Mouse (Mus musculus) midbrain, embryonic 16.5 days (tissue): ENCODE results near the gene Ccna2. TPM values are rescaled to one million over a fixed set of nuclear protein-coding genes. Genes with fewer than 3 reads are reported as not detected.

Experiments
- ATAC-seq: fragments of 200-750 bp; cut with Nextera tagmentation; 2 replicates; pipeline ENCODE4 v1.8.0; 2017; ENCODE audit warnings: moderate TSS enrichment
- H3K27ac ChIP-seq: fragments of 300-500 bp; sonication (generic); 2 replicates; pipeline ENCODE4 v1.5.1; 2014; ENCODE audit warnings: mild to moderate bottlenecking, low read length, mixed read lengths
- H3K27me3 ChIP-seq: fragments of 300-500 bp; sonication (generic); 2 replicates; pipeline ENCODE4 v1.6.1; 2014; ENCODE audit warnings: low read depth, low read length, mixed read lengths; ENCODE audit not compliant: control insufficient read depth, insufficient read depth
- H3K36me3 ChIP-seq: fragments of 300-500 bp; sonication (generic); 2 replicates; pipeline ENCODE4 v1.6.1; 2014; ENCODE audit warnings: mild to moderate bottlenecking, low read length, moderate library complexity, mixed read lengths; ENCODE audit not compliant: control insufficient read depth, insufficient read depth
- H3K4me1 ChIP-seq: fragments of 300-500 bp; sonication (generic); 2 replicates; pipeline ENCODE4 v1.6.1; 2014; ENCODE audit warnings: mild to moderate bottlenecking, low read length, mixed read lengths; ENCODE audit not compliant: control insufficient read depth, insufficient read depth
- H3K4me2 ChIP-seq: fragments of 300-500 bp; sonication (generic); 2 replicates; pipeline ENCODE4 v1.6.1; 2014; ENCODE audit warnings: mild to moderate bottlenecking, low read length, mixed read lengths
- H3K4me3 ChIP-seq: fragments of 300-500 bp; sonication (generic); 2 replicates; pipeline ENCODE4 v1.5.1; 2014; ENCODE audit warnings: low read depth, mild to moderate bottlenecking, low read length, moderate library complexity, mixed read lengths
- H3K9ac ChIP-seq: fragments of 300-500 bp; sonication (generic); 2 replicates; pipeline ENCODE4 v1.6.1; 2014; ENCODE audit warnings: low read depth, low read length, mixed read lengths
- H3K9me3 ChIP-seq: fragments of 300-500 bp; sonication (generic); replicated peaks from 2 replicates; pipeline ENCODE4 v1.6.1; 2014; ENCODE audit warnings: mild to moderate bottlenecking, low read length, mixed read lengths; ENCODE audit not compliant: control insufficient read depth, poor library complexity, severe bottlenecking
- WGBS: fragments of 180-500 bp; shearing (Covaris S2); extraction: QIAGEN DNeasy Blood & Tissue Kit; methylation state at CpG from one replicate; pipeline ENCODE4 v1.1.7; 2014; 5-methylcytosine and 5-hydroxymethylcytosine counted together
- polyA plus RNA-seq: library from polyadenylated mRNA; unstranded; fragments of >200 nt; fragmentation: Nextera tagmentation; extraction: Ambion mirVana; gene quantifications from 2 replicates; pipeline ENCODE4 v1.2.1, GENCODE M21; 2015

Ccna2 gene
- polyA plus RNA-seq, 1 experiment from 2014 or later: 17.6 TPM

DNA sequence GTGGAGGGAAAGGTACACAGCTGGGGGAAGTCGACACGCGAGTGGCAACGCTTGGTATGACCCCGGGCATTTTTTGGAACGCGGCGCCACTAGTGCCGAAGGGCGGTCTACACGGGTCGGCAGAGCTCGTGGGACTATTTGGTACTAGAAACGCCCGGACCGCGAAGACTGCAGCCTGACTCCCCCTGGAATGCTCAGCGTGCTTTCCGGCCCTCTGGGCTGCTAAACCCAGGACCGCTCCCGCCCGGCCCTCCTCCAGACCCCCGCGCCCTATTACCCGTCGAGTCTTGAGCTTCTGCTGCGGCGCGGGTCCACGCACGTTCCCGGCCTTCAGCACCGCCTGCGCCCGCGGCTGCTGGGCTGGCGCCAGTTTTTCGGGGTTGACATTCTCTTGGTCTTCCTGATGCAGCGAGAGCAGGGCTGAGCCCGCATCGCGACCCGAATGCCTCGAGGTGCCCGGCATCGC is 556 bp downstream of the Ccna2 start:
- peaks cover 8% of the 10 kb centered on the region for H3K4me1 ChIP-seq
- 0% methylated on average over 46 of the region's 46 CpGs for WGBS
- H3K9me3 ChIP-seq: no peaks in the 10 kb centered on the region
- no peaks in the 10 kb centered on the region for H3K27me3 ChIP-seq
- H3K9ac ChIP-seq: peak overlapping the region; percentile 54
- no peak overlapping the region for H3K27ac ChIP-seq
- peak; percentile 27; the same call in 1 of the 2 replicates for ATAC-seq
- peak overlapping the region; percentile 96 for H3K4me2 ChIP-seq
- H3K36me3 ChIP-seq: peaks cover 3% of the 10 kb centered on the region
- H3K4me3 ChIP-seq: peak overlapping the region; percentile 74

GRCm38 (mm10) chr3:36569836-36570235 is 2.1 kb downstream of the Ccna2 start:
- Histone ChIP-seq H3K9me3 (no peaks in the 10 kb centered on the region), H3K4me3 (no peak overlapping the region), H3K9ac (no peak overlapping the region), H3K36me3 (peaks cover 4% of the 10 kb centered on the region), H3K27me3 (no peaks in the 10 kb centered on the region), H3K27ac (no peak overlapping the region), H3K4me1 (peaks cover 8% of the 10 kb centered on the region), H3K4me2 (no peak overlapping the region)
- ATAC-seq: no peak
- WGBS: 85% methylated on average over 5 of the region's 5 CpGs

- peaks cover 35% of the 10 kb centered on the region for H3K36me3 ChIP-seq
- H3K4me3 ChIP-seq: no peak overlapping the region
- no peak overlapping the region for H3K9ac ChIP-seq
- no peak for ATAC-seq
- H3K4me1 ChIP-seq: no peaks in the 10 kb centered on the region
- WGBS: 90% methylated on average over 3 of the region's 3 CpGs
- H3K4me2 ChIP-seq: no peak overlapping the region
- H3K27ac ChIP-seq: no peak overlapping the region
- no peaks in the 10 kb centered on the region for H3K27me3 ChIP-seq
- H3K9me3 ChIP-seq: no peaks in the 10 kb centered on the region
These were observed 8.3 kb downstream of the Ccna2 start for GRCm38 (mm10) chr3:36563666-36564065.

GRCm38 (mm10) chr3:36559606-36560005 is 12.3 kb downstream of the Ccna2 start:
- no peak overlapping the region for H3K9ac ChIP-seq
- no peak overlapping the region for H3K4me3 ChIP-seq
- no peak for ATAC-seq
- H3K4me2 ChIP-seq: no peak overlapping the region
- H3K4me1 ChIP-seq: no peaks in the 10 kb centered on the region
- no peaks in the 10 kb centered on the region for H3K9me3 ChIP-seq
- no peaks in the 10 kb centered on the region for H3K27me3 ChIP-seq
- H3K36me3 ChIP-seq: peaks cover 42% of the 10 kb centered on the region
- 94% methylated on average over 4 of the region's 4 CpGs for WGBS
- H3K27ac ChIP-seq: no peak overlapping the region

DNA sequence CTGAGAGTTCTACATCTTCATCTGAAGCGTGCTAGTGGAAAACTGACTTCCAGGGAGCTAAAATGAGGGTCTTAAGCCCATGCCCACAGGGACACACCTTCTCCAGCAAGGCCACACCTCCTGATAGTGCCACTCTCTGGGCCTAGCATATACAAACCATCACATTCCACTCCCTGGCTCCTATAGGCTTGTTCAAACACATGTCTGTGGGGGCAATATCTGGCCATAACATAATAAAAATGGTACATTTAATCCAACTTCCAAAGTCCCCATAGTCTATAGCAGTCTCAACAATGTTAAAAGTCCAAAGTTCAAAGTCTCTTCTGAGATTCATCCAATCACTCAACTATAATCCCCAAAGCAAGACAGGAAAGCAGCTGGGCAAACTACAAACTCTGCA is 14.3 kb downstream of the Ccna2 start:
- H3K9me3 ChIP-seq: no peaks in the 10 kb centered on the region
- 97% methylated on average over 1 of the region's 1 CpGs for WGBS
- peaks cover 5% of the 10 kb centered on the region; the same call in 1 of the 2 replicates for H3K4me1 ChIP-seq

DNA sequence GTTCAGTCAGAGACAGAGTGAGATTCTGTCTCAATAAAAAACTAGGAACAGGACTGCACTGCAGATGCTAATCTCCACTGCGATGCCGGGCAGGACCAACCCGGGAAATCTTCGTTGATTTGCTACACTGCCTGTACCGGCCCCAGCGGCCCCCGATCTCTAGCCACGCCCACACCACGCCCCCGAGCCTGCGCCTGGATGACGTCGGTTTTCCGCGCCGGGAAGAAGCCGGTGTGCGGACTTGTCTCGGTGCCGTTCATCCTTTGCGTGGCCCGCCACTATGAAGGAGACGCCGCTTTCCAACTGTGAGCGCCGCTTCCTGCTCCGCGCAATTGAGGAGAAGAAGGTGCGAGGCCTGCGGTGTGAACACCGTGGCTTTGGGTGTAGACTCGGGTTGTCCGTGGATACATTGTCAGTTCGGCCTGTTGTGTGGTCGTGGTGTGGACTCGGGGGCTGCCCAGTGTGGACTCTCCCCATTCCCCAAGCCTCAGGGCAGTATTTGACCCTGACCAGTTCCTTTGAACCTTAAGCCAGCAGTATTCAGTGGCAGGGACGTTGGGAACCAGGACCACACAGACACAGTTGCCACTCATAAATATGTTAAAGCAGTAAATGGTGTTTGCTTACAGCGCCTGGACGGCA is 19.4 kb downstream of the Ccna2 start, which contains the start of gene Exosc9:
Exosc9 (plus strand) TSS at position 201 of the 642 bp plus-strand sequence.
- peak within 1 kb of the TSS; percentile 79 for H3K27ac ChIP-seq
- ATAC-seq: peak; percentile 98
- H3K36me3 ChIP-seq: peaks cover 14% of the 10 kb centered on the region
- H3K9me3 ChIP-seq: no peaks in the 10 kb centered on the region
- peak within 1 kb of the TSS; percentile 72 for H3K4me3 ChIP-seq
- peaks cover 13% of the 10 kb centered on the region for H3K4me1 ChIP-seq
- no peaks in the 10 kb centered on the region for H3K27me3 ChIP-seq
- WGBS: under 1% methylated on average over 39 of the region's 39 CpGs
- peak within 1 kb of the TSS; percentile 85 for H3K4me2 ChIP-seq
- H3K9ac ChIP-seq: peak within 1 kb of the TSS; percentile 78

More for the DNA sequence above, 14.3 kb downstream of the Ccna2 start:
- Histone ChIP-seq H3K4me2 (no peak overlapping the region), H3K36me3 (peaks cover 31% of the 10 kb centered on the region), H3K27ac (no peak overlapping the region), H3K27me3 (no peaks in the 10 kb centered on the region), H3K9ac (no peak overlapping the region), H3K4me3 (no peak overlapping the region)
- no peak for ATAC-seq

- H3K36me3 ChIP-seq: peaks cover 9% of the 10 kb centered on the region
- H3K9ac ChIP-seq: peak overlapping the region; percentile 78
- H3K9me3 ChIP-seq: no peaks in the 10 kb centered on the region
- peak; percentile 80 for ATAC-seq
- WGBS: 12% methylated on average over 12 of the region's 12 CpGs
- peak overlapping the region; percentile 72 for H3K4me3 ChIP-seq
- H3K4me1 ChIP-seq: peaks cover 13% of the 10 kb centered on the region
- peak overlapping the region; percentile 85 for H3K4me2 ChIP-seq
- H3K27me3 ChIP-seq: no peaks in the 10 kb centered on the region
- peak overlapping the region; percentile 79 for H3K27ac ChIP-seq
These were observed 20.0 kb downstream of the Ccna2 start for GRCm38 (mm10) chr3:36551851-36552384.

GRCm38 (mm10) chr3:36551343-36551742 is 20.6 kb downstream of the Ccna2 start:
- Histone ChIP-seq H3K27ac (peak overlapping the region; percentile 35; the same call in 1 of the 2 replicates), H3K27me3 (no peaks in the 10 kb centered on the region), H3K9me3 (no peaks in the 10 kb centered on the region), H3K9ac (peak overlapping the region; percentile 78), H3K4me1 (peaks cover 13% of the 10 kb centered on the region), H3K36me3 (peaks cover 9% of the 10 kb centered on the region), H3K4me2 (peak overlapping the region; percentile 85), H3K4me3 (peak overlapping the region; percentile 72)
- WGBS: 2% methylated on average over 9 of the region's 9 CpGs
- 0 out of 2 replicates have a peak, but pooled peaks have one; percentile 5 for ATAC-seq

DNA sequence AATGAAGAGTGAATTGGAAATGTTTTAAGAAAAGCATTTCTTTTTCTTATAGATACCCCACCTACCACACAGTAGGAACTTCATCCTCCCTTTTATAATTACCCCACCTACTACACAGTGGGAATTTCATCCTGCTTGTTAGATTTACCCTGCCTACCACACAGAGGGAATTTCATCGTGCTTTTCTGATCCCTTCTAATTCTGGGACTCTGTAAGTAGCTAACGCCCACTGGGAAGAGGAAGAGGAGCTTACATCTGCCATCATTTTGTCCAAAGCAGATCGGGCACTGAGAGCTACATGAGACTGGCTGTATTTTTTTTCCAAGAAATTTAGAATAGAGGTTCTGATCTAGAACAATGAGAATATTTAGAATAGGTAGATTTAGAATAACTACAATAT is 27.0 kb downstream of the Ccna2 start:
- Histone ChIP-seq H3K27ac (no peak overlapping the region), H3K36me3 (no peaks in the 10 kb centered on the region), H3K4me3 (no peak overlapping the region), H3K9me3 (no peaks in the 10 kb centered on the region), H3K4me1 (no peaks in the 10 kb centered on the region), H3K9ac (no peak overlapping the region), H3K4me2 (no peak overlapping the region), H3K27me3 (no peaks in the 10 kb centered on the region)
- 76% methylated on average over 3 of the region's 3 CpGs for WGBS
- no peak for ATAC-seq
